Mouse (Mus musculus) heart, postnatal 0 days (tissue): Measurements from ENCODE around the gene Atp6v1fnb. TPM values are rescaled to one million over a fixed set of nuclear protein-coding genes. Genes with fewer than 3 reads are reported as not detected.

Experiments used
- ATAC-seq: fragments of 200-750 bp; cut with Nextera tagmentation; 2 replicates; pipeline ENCODE4 v1.8.0; 2017; ENCODE audit warnings: low read depth, moderate number of reproducible peaks, moderate library complexity; ENCODE audit not compliant: insufficient read depth
- DNase-seq: peaks from one replicate; pipeline ENCODE4 v3.0.0-alpha.2; 2016; ENCODE audit warnings: low spot score
- H3K27ac ChIP-seq: fragments of 300-500 bp; sonication (generic); 2 replicates; pipeline ENCODE4 v1.5.1; 2014; ENCODE audit warnings: low read depth, mild to moderate bottlenecking
- H3K27me3 ChIP-seq: fragments of 300-500 bp; sonication (generic); 2 replicates; pipeline ENCODE4 v1.6.1; 2014; ENCODE audit warnings: low read length, mixed read lengths; ENCODE audit not compliant: control insufficient read depth, insufficient read depth
- H3K36me3 ChIP-seq: fragments of 300-500 bp; sonication (generic); replicated peaks from 2 replicates; pipeline ENCODE4 v1.6.1; 2014; ENCODE audit warnings: low read length, mixed read lengths; ENCODE audit not compliant: control insufficient read depth, insufficient read depth
- H3K4me1 ChIP-seq: fragments of 300-500 bp; sonication (generic); 2 replicates; pipeline ENCODE4 v1.6.1; 2014; ENCODE audit warnings: antibody characterized with exemption; ENCODE audit not compliant: control insufficient read depth, insufficient read depth
- H3K4me2 ChIP-seq: fragments of 300-500 bp; sonication (generic); 2 replicates; pipeline ENCODE4 v1.6.1; 2014; ENCODE audit warnings: low read depth, mild to moderate bottlenecking, low read length, moderate library complexity
- H3K4me3 ChIP-seq: fragments of 300-500 bp; sonication (generic); 2 replicates; pipeline ENCODE4 v1.5.1; 2014; ENCODE audit warnings: low read depth, low read length
- H3K9ac ChIP-seq: fragments of 300-500 bp; sonication (generic); replicated peaks from 2 replicates; pipeline ENCODE4 v1.6.1; 2014; ENCODE audit warnings: low read depth, low read length, mixed read lengths
- H3K9me3 ChIP-seq: fragments of 300-500 bp; sonication (generic); replicated peaks from 2 replicates; pipeline ENCODE4 v1.6.1; 2016; ENCODE audit warnings: low read length; ENCODE audit not compliant: control insufficient read depth
- CTCF ChIP-seq: IDR thresholded peaks from 2 replicates; pipeline ENCODE4 v1.5.1; 2016; ENCODE audit warnings: antibody characterized with exemption, control low read depth, low read depth
- EP300 ChIP-seq: IDR thresholded peaks from 2 replicates; pipeline ENCODE4 v1.6.1; 2016; ENCODE audit warnings: antibody characterized with exemption, low read depth
- whole genome bisulfite sequencing: fragments of 180-500 bp; shearing (Covaris S2); extraction: QIAGEN DNeasy Blood & Tissue Kit; methylation state at CpG from one replicate; pipeline ENCODE4 v1.1.7; 2014; 5-methylcytosine and 5-hydroxymethylcytosine counted together
- polyA plus RNA-seq: library from polyadenylated mRNA; unstranded; fragments of >200 nt; fragmentation: Nextera tagmentation; extraction: Ambion mirVana; gene quantifications from 2 replicates; pipeline ENCODE4 v1.2.1, GENCODE M21; 2015
- total RNA-seq: library from RNA; depleted of rRNA; stranded (reverse); fragments of >200 nt; gene quantifications from 2 replicates; pipeline ENCODE4 v1.2.3, GENCODE M21; 2014; ENCODE audit warnings: low replicate concordance

The Atp6v1fnb gene
- total and polyA plus RNA-seq, 2 experiments from 2014 or later, result not detected

DNA sequence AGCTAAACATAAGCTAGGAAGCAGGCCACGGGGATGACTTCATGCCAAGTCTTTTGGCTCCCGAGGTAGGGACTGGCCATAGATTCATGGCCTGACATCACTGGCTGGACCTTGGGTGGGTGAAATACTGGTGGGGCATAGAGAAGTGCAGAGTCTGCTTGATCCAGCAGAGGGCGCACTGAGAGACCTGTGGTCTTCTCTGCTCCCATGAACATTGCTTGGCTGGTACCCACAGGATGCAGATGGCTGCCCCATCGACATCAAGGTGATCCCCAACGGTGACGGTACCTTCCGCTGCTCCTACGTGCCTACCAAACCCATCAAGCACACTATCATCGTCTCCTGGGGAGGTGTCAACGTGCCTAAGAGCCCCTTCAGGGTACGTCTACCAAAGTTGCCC is 26.5 kb upstream of the Atp6v1fnb start:
- peak; percentile 30 for DNase-seq
- no peak for TF ChIP-seq EP300
- peak; percentile 70 for TF ChIP-seq CTCF
- ATAC-seq, result peak; percentile 43; the same call in 1 of the 2 replicates

DNA sequence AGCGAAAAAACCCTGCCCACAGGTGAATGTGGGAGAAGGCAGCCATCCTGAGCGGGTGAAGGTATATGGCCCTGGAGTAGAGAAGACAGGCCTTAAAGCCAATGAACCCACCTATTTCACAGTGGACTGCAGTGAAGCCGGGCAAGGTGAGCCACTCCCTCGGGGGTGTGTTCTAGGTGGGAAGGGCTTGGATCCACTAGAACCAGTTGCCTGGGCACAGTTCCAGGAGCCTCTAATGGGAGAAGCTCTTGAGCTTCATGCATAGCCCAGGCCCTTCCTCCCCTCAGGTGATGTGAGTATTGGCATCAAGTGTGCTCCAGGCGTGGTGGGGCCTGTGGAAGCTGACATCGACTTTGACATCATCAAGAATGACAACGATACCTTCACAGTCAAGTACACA is 25.9 kb upstream of the Atp6v1fnb start:
- Histone ChIP-seq H3K27me3 (no peaks in the 10 kb centered on the region), H3K4me3 (no peak overlapping the region), H3K36me3 (peaks cover 99% of the 10 kb centered on the region), H3K4me2 (no peak overlapping the region), H3K9ac (no peak overlapping the region), H3K9me3 (no peaks in the 10 kb centered on the region), H3K27ac (no peak overlapping the region), H3K4me1 (no peaks in the 10 kb centered on the region)
- WGBS, result 79% methylated on average over 7 of the region's 7 CpGs
- DNase-seq, result no peak
- TF ChIP-seq CTCF, result no peak
- TF ChIP-seq EP300, result no peak
- no peak; the same call in 1 of the 2 replicates for ATAC-seq

More for the DNA sequence above, 26.5 kb upstream of the Atp6v1fnb start:
- H3K9ac ChIP-seq, result no peak overlapping the region
- no peak overlapping the region for H3K4me2 ChIP-seq
- H3K9me3 ChIP-seq, result no peaks in the 10 kb centered on the region
- H3K27me3 ChIP-seq, result no peaks in the 10 kb centered on the region
- no peak overlapping the region for H3K27ac ChIP-seq
- peaks cover 99% of the 10 kb centered on the region for H3K36me3 ChIP-seq
- 57% methylated on average over 11 of the region's 11 CpGs for WGBS
- no peak overlapping the region for H3K4me3 ChIP-seq
- H3K4me1 ChIP-seq, result no peaks in the 10 kb centered on the region

DNA sequence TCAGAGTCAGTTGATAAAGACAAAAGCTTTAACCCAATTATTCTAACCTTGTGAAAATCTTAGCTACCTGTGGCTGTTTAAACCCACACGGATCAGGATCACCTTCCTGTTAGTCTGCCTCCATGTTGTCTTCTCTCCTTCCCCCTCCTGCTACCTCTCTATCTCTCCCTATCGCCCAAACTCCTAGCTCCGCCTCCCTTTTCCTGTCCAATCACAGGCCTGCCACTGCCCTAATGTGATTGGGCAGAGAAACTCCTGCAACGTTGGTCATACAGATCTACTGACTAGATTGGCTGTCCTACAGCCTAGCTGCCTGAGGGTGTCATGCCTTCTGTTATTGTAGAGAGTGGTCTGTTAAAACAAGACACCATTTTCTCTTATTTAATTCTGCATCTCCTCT is 21.4 kb upstream of the Atp6v1fnb start:
- WGBS, result 33% methylated on average over 4 of the region's 4 CpGs
- TF ChIP-seq CTCF, result no peak
- TF ChIP-seq EP300, result no peak
- Histone ChIP-seq H3K4me1 (no peaks in the 10 kb centered on the region), H3K4me2 (no peak overlapping the region), H3K27ac (no peak overlapping the region), H3K4me3 (no peak overlapping the region), H3K9me3 (no peaks in the 10 kb centered on the region), H3K27me3 (no peaks in the 10 kb centered on the region), H3K9ac (no peak overlapping the region), H3K36me3 (peaks cover 99% of the 10 kb centered on the region)
- DNase-seq (no peak), ATAC-seq (no peak)

DNA sequence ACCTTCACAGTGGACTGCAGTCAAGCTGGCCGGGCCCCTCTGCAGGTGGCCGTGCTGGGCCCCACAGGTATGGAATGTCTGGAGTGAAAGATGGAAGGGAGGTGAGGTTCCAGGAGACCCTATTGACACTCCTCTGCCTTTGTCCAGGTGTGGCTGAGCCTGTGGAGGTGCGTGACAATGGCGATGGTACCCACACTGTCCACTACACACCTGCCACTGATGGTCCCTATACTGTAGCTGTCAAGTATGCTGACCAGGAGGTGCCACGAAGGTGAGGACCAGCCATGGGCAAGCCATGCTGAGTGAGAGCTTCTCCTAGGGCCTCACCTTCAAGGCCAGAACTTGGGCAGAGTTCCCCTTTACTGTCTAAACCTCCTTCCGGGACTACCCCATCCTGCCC is 20.6 kb upstream of the Atp6v1fnb start:
- no peak overlapping the region for H3K27ac ChIP-seq
- H3K27me3 ChIP-seq, result no peaks in the 10 kb centered on the region
- H3K4me2 ChIP-seq, result no peak overlapping the region
- TF ChIP-seq EP300, result no peak
- no peak for TF ChIP-seq CTCF
- ATAC-seq (no peak), DNase-seq (no peak)
- H3K4me1 ChIP-seq, result no peaks in the 10 kb centered on the region
- no peak overlapping the region for H3K9ac ChIP-seq
- H3K9me3 ChIP-seq, result no peaks in the 10 kb centered on the region
- 88% methylated on average over 6 of the region's 6 CpGs for WGBS
- H3K4me3 ChIP-seq, result no peak overlapping the region
- peaks cover 99% of the 10 kb centered on the region for H3K36me3 ChIP-seq

DNA sequence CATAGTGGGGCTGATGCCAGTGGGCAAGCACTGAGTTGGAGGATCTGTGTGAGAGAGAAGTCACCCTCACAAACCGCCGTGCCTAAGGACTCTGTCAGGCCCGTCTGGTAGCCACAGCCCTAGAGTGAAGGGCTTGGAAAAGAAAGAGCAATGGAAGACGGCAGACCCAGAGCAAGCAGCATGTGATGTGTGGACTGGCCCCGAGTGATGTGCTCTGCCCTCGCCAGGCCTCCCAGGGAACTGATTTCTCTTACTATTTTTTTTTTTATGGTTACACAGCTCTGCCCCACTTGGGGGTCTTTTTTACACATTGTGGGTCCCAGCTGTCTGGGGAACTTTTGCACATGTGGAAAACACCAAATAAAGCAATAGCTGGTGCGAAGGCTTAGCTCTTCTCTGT is 9.7 kb upstream of the Atp6v1fnb start:
- DNase-seq (no peak), ATAC-seq (no peak)
- Histone ChIP-seq H3K9me3 (no peaks in the 10 kb centered on the region), H3K36me3 (peaks cover 48% of the 10 kb centered on the region), H3K27ac (no peak overlapping the region), H3K4me3 (no peak overlapping the region), H3K9ac (no peak overlapping the region), H3K4me1 (no peaks in the 10 kb centered on the region), H3K27me3 (no peaks in the 10 kb centered on the region), H3K4me2 (no peak overlapping the region)
- no peak for TF ChIP-seq EP300
- no peak for TF ChIP-seq CTCF
- WGBS, result 58% methylated on average over 7 of the region's 7 CpGs

DNA sequence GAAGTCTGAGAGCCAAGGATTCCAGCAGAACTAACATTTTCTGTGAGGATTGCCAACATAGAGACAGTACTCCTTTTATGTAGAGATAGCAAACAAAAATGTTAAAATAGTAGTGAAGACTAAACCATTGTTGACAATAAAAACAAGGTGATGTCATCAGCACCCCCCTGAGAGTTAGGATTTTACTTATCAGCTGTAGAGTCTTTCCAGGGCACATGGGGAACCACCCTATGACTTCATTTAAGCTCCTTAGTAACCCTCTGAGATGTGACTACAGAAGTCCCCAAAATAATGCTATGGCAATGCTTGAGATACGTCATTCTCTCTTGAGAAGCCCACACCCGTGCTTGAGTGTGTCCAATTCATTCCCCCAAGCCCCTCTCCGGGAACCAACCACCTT is 7.8 kb upstream of the Atp6v1fnb start:
- 57% methylated on average over 3 of the region's 3 CpGs for WGBS
- no peaks in the 10 kb centered on the region for H3K27me3 ChIP-seq
- H3K36me3 ChIP-seq, result peaks cover 29% of the 10 kb centered on the region

More for the DNA sequence above, 7.8 kb upstream of the Atp6v1fnb start:
- H3K9ac ChIP-seq, result no peak overlapping the region
- no peak overlapping the region for H3K4me2 ChIP-seq
- H3K4me1 ChIP-seq, result peaks cover 3% of the 10 kb centered on the region; the same call in 1 of the 2 replicates
- H3K4me3 ChIP-seq, result no peak overlapping the region
- no peak for DNase-seq
- no peaks in the 10 kb centered on the region for H3K9me3 ChIP-seq
- ATAC-seq, result no peak
- TF ChIP-seq EP300 (no peak), CTCF (no peak)
- no peak overlapping the region for H3K27ac ChIP-seq
